Mouse (Mus musculus): ENCODE data around the gene Trp53inp2.
A peak's percentile ranks its signal among the peaks of the same experiment; 100 is the strongest.

Gene Trp53inp2

DNA sequence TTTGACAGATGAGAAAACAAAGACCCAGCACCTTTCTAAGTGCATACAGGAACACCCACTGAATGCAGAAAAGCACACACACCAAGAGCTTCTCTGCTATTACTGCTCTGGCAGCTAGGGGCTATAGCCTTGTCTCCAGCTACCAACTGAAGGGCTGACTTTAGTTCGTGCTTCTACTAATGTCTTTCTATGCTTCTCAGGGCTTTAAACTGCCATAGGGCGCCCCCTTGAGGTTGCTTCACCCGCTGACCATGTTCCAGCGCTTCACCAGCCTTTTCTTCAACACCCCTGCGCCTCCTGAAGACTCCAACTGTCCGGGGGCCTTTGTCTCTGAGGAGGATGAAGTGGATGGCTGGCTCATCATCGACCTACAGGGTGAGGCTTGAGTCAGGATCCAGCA, 4.2 kb downstream of the Trp53inp2 start:
- DNase-seq (ENCODE audit: low spot score), result peak; percentile 92

DNA sequence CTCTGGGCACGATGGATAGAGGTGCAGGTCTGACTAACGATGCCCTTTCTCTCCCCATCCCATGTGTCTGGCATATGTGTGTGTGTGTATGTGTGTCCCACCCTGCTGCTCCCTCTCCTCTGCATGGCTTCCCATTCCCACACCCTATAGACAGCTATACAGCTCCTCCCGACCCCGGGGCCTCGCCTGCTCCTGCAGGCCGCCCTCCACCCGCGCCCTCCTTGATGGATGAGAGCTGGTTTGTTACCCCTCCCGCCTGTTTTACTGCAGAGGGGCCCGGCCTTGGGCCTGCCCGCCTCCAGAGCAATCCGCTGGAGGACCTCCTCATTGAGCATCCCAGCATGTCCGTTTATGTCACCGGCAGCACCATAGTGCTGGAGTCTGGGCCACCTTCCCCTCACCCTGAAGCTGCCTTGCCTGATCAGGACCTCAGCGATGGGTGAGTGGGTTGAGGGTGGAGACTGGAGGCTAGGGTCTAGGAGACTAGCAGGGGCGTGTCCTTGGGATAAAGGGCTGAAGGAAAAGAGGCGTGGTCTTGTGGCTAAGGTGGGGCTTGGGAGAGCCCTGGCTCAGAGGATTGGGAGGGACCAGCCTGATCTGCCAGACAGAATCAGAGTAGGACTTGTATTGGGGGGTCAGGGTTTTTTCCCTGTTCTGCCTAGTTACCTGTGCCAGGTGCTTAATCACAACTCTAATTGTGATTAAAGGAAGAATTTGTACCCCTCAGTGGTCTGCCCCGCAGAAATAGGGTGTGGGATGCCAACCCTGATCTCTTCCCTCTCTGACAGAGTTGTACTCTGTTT, 5.1 kb downstream of the Trp53inp2 start:
- no peak for DNase-seq (ENCODE audit: low spot score)

DNA sequence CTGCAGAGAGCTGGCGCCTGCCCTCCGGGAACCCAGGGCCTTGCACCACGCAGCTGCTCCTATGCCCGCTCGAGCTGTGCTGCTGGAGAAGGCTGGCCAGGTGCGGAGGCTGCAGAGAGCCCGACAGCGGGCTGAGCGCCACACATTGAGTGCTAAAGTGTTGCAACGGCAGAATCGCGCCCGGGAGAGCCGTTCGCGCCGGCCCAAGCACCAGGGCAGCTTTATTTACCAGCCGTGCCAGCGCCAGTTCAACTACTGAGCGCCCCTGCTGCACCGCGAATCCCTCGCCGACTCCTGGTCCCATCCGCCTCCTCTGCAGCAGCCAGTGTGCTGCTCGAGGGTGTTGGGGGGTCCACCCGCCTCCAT, 5.7 kb downstream of the Trp53inp2 start:
- peak; percentile 43 for DNase-seq (ENCODE audit: low spot score)

DNA sequence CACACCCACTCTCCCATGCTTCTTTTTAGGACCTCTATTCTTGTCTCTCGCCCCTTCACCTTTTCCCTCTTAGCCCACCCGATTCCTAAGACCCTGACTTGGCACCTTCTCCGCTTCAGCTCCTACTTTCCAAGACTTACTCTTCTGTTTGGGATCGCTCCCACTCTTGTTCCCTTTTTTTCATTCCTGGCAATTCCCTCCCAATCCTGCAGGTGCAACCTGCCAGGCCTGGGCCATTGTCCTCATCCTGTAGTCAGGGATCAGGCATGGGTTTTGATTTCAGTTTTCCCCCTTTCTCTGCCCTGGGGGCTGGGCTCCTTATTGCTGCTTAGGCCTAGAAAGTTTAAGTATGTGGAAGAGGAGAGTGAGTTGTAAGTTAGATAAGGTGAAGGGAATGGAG, 6.2 kb downstream of the Trp53inp2 start:
- DNase-seq (ENCODE audit: low spot score), result no peak

DNA sequence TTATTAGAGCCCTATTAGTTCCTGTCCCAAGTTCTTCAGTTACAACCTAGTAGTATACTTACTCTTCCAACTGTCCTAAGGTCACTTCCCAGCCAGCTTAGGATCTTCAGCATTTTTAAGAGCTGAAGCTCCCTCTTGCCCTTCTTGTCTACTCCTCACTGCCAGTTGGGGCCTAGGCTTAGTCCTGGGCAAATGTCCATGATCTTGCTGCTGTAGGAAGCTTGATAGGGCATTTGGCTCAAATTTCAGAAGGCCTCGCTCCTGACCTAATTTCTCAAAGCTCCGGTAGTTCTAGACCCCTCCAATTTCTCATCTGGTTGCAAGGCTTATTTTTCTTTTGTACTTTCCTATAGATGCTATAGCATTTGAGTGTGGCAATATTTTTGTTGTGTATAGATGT, 7.7 kb downstream of the Trp53inp2 start:
- no peak for DNase-seq (ENCODE audit: low spot score)

DNA sequence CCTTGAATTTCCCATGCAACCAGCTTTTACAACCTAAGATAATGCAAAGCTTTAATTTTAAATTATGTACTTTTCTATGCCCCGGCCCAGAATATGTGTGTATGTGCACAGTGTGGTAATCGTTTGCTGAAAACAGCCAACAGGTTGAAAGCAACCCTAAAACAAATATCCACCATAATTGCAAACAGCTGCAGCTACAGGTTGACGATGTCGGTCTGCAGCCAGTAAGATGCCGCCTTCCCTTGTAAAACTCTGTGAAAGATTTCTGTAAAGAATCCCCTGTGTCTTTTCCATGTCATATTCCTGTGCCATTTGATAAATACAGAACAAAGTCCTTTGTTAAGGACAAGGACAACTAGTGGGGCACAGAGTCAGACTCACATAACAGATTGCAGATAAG, 13.7 kb downstream of the Trp53inp2 start:
- DNase-seq (ENCODE audit: low spot score), result no peak

DNA sequence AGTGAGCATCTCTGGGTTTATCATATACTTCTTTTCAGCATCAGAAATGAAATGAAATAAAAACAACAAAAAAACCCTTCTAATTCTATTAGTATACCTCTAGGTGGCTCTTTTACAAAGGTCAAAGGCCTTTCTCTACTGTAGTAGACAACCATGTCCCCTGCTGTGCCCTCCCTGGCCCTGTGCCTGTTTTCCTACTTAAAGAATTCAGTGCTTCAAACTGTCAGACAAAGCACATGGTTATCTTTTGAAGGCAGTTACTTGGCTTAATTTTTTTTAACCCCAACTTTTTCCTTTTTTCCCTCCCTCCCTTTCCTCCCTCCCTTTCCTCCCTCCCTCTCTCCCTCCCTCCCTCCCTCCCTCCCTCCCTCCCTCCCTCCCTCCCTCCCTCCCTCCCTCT, 19.4 kb downstream of the Trp53inp2 start:
- DNase-seq (ENCODE audit: low spot score), result no peak

DNA sequence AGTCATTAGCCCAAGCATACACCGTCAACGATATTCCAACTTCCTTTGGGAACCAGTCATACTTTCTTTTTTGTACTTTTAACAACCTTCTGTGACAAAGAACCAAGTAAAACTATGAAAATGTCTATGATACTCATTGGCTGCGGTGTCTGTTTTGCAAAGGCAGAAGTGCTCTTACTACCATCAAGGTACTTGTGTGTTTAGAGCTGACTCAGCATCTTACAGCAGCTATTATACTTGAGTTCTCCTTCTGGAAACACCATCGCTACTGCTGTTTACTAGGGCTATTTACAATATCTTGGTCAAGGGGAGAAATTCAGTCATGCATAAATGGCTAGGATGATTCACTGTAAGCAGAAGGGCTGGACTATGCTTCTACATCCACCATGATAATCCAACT, 21.1 kb downstream of the Trp53inp2 start:
- no peak for DNase-seq (ENCODE audit: low spot score)

DNA sequence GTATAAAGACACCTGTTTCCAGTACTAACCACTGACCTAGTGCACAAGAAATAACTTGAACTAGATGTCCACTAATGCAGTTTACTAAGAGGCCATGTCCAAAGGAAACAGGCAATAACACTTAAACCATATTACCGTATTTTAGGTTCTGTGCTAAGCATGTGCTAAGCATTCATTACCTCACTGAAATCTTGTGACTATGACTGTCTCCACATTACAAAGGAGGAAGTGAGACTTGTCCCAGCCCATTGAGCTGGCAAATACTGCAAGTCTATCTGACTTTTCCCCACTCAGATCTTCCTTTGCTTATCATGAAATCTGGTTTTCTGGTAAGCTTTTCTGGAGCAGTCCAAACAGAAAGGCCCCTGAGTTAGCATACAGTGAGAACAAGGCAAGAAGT, 23.8 kb downstream of the Trp53inp2 start:
- no peak for DNase-seq (ENCODE audit: low spot score)

DNA sequence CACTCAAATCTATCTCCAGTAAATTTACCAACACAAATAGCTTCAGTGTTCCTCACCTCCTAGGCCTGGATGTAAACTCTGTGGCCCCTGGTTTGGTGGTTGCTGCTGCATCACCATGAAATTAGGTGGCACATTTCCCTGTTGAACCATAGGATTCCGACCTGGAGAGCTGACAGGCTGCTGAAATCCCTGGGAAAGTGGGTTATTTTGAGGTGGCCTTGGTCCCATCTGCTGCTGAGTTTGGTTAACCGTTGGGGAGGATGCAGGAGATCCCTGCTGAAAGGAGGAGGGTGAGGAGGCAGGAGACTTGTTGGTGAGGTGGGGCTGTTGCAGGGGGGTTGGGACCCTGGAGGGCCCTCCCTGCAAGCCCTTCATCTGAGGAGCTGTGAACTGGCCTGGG, 40.1 kb downstream of the Trp53inp2 start:
- no peak for DNase-seq (ENCODE audit: low spot score)

DNA sequence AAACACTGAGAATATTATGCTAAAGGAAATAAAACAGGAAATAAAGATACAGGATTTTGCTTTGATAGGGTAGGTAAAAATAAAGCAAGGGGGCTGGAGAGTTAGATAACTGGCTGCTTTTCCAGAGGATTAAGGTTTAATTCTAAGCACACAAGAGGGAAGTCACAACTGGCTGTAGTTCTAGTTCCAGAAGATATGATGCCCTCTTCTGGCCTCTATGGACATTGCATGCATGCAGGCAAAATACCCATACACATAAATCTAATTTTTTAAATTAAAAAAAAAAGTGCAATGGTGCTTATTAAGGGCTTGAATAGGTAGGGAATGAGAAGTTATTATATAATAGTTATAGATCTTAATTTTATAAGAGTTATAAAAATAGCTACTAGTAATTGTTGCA, 55.6 kb downstream of the Trp53inp2 start:
- no peak for DNase-seq (ENCODE audit: low spot score)

All from layer of hippocampus, adult 11-12 months (tissue).